Mouse (Mus musculus): ENCODE data around the gene Bicral.

- TF ChIP-seq POLR2AphosphoS2 (IDR thresholded peaks at IDR 0.05; ENCODE audit: low read depth, low read length) (no peak), POLR2A (IDR thresholded peaks at IDR 0.05; ENCODE audit: low read depth, low read length) (no peak), CTCF (conservative IDR thresholded peaks at IDR 0.05 in 1 of 2, IDR thresholded peaks at IDR 0.05 in 1 of 2; ENCODE audit: low read depth in 2 of 2, low read length in 2 of 2) (no peak), USF1 (IDR thresholded peaks at IDR 0.05; ENCODE audit: low read depth, low read length) (no peak), BHLHE40 (IDR thresholded peaks at IDR 0.05; ENCODE audit: low read depth, low read length) (no peak), NRF1 (IDR thresholded peaks at IDR 0.05; ENCODE audit: low read depth, low read length) (no peak), EP300 (IDR thresholded peaks at IDR 0.05; ENCODE audit: low read length) (no peak), JUN (IDR thresholded peaks at IDR 0.05; ENCODE audit: insufficient read depth, low read depth, low read length) (no peak), SMC3 (IDR thresholded peaks at IDR 0.05; ENCODE audit: low read depth, low read length) (no peak), RCOR1 (conservative IDR thresholded peaks at IDR 0.05; ENCODE audit: low read depth, low read length) (no peak)
These were observed 49.9 kb downstream of the Bicral start for GRCm38 (mm10) chr17:46808376-46808775.
